Comparison of ENCODE assay signal across 15 mouse cellular contexts in the genomic region with DNA sequence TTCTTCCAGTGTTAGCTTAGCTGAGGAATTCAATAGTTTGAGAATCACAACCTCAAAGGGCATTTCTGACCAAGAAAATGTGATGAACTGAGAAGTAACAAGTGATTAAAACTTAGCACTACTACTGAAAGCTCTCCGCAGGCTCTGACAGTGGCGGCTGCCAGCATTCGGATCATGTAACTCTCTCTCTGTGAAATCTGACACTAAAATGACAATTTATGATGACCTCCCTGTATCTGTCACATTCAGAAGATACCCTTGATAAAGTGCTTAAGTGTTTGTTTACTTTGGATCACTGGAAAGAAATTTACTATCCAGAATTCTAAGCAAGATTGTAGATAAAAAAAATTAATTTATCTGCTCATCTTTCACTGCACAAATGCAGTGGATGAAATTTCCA.
"Had no signal": no experiment of that assay in that cellular context is flagged by ENCODE, and none has a peak within 500 bp of the region (broad histone marks: within the 10 kb centered on the region; RNA-seq: fewer than 3 reads in every experiment).

No protein-coding gene starts in this region.

- DNase-seq: lung, adult 2 months; spleen, adult 18-20 months; thymus, adult 2 months; thymus, postnatal 25 days had no signal

- H3K9me3 ChIP-seq: intestine, embryonic 15.5 days; limb, embryonic 10.5 days; liver, embryonic 15.5 days; megakaryocyte, embryonic 14.5 days; midbrain, embryonic 15.5 days; neural tube, embryonic 12.5 days; stomach, embryonic 15.5 days had no signal

- H3K4me3 ChIP-seq: intestine, embryonic 15.5 days; left cerebral cortex, adult 2 months; limb, embryonic 10.5 days; liver, embryonic 15.5 days; midbrain, embryonic 15.5 days; neural tube, embryonic 12.5 days; stomach, embryonic 15.5 days had no signal

- H3K27me3 ChIP-seq: intestine, embryonic 15.5 days; liver, embryonic 15.5 days; megakaryocyte, embryonic 14.5 days; midbrain, embryonic 15.5 days; neural tube, embryonic 12.5 days; stomach, embryonic 15.5 days had no signal

- H3K27ac ChIP-seq: intestine, embryonic 15.5 days; left cerebral cortex, adult 2 months; limb, embryonic 10.5 days; liver, embryonic 15.5 days; macrophage; midbrain, embryonic 15.5 days; neural tube, embryonic 12.5 days; stomach, embryonic 15.5 days had no signal

- H3K4me2 ChIP-seq: intestine, embryonic 15.5 days; liver, embryonic 11.5 days; liver, embryonic 15.5 days; midbrain, embryonic 11.5 days; midbrain, embryonic 15.5 days; neural tube, embryonic 12.5 days; stomach, embryonic 15.5 days had no signal

- ATAC-seq: intestine, embryonic 15.5 days; midbrain, embryonic 15.5 days had no signal

- H3K36me3 ChIP-seq: intestine, embryonic 15.5 days; limb, embryonic 10.5 days; liver, embryonic 15.5 days; midbrain, embryonic 15.5 days; neural tube, embryonic 12.5 days; stomach, embryonic 15.5 days had no signal

- H3K9ac ChIP-seq: intestine, embryonic 15.5 days; liver, embryonic 15.5 days; midbrain, embryonic 15.5 days; neural tube, embryonic 12.5 days; stomach, embryonic 15.5 days had no signal

- H3K4me1 ChIP-seq: intestine, embryonic 15.5 days; limb, embryonic 10.5 days; liver, embryonic 15.5 days; megakaryocyte, embryonic 14.5 days; midbrain, embryonic 15.5 days; neural tube, embryonic 12.5 days; stomach, embryonic 15.5 days had no signal
